Mouse (Mus musculus): ENCODE data around the gene Hoxa10. TPM values are rescaled to one million over a fixed set of nuclear protein-coding genes. Genes with fewer than 3 reads are reported as not detected.
A peak's percentile ranks its signal among the peaks of the same experiment; 100 is the strongest.

Hoxa10 gene
- total RNA-seq, 1 experiment: 0.80 TPM

DNA sequence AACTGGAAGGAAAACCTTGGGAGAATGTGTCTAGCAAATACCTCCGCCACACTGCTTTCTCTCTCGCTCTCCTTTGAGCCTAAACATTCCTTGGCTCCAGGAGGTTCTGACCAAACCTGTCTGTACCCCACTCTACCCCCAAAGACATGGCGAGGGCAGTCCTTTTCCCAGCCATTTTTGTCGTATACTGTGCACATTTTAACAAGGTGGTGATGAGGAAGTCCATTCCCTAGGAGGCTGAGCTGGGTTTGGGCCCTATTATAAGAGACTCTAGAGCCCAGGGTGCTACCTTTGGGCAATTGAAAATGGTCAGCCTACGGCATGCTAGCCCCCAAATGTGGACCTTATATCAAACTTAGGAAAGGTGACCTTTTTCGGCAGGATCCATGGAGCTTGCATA lies 4.8 kb downstream of the Hoxa10 start:
- no peak overlapping the region for H3K27ac ChIP-seq (ENCODE audit: insufficient read depth, low read depth, low read length, poor library complexity, severe bottlenecking)
- no peak overlapping the region for H3K9ac ChIP-seq (ENCODE audit: insufficient read depth, low read depth, low read length, poor library complexity, severe bottlenecking)

GRCm38 (mm10) chr6:52235267-52235666 lies 5.4 kb downstream of the Hoxa10 start:
- no peak for DNase-seq (ENCODE audit: low read depth, low spot score)
- H3K27ac ChIP-seq (ENCODE audit: insufficient read depth, low read depth, low read length, poor library complexity, severe bottlenecking): no peak overlapping the region
- H3K4me1 ChIP-seq (ENCODE audit: control insufficient read depth in 2 of 2, insufficient read depth in 2 of 2, low read length in 2 of 2, poor library complexity in 1 of 2): peaks cover 0 to 4% of the 10 kb centered on the region in 2 experiments; a peak in 1 of 4 replicates
- no peak overlapping the region for H3K9ac ChIP-seq (ENCODE audit: insufficient read depth, low read depth, low read length, poor library complexity, severe bottlenecking)
- H3K36me3 ChIP-seq (ENCODE audit: control insufficient read depth, insufficient read depth, low read length, poor library complexity, severe bottlenecking): no peaks in the 10 kb centered on the region
- H3K9me3 ChIP-seq (ENCODE audit: control insufficient read depth, insufficient read depth, low read depth, low read length): no peaks in the 10 kb centered on the region
- TF ChIP-seq CHD2 (IDR thresholded peaks at IDR 0.05; ENCODE audit: low read depth, low read length) (no peak), ZNF384 (IDR thresholded peaks at IDR 0.05; ENCODE audit: low read depth, low read length) (no peak), HCFC1 (IDR thresholded peaks at IDR 0.05; ENCODE audit: borderline replicate concordance, insufficient read depth, low read length) (no peak), ZC3H11A (IDR thresholded peaks at IDR 0.05; ENCODE audit: borderline replicate concordance, low read depth, low read length) (no peak), MAFK (IDR thresholded peaks at IDR 0.05; ENCODE audit: insufficient read depth, low read depth, low read length) (no peak)
- no peak overlapping the region for H3K4me3 ChIP-seq (ENCODE audit: insufficient read depth in 1 of 2, low read depth in 1 of 2, low read length in 2 of 2, poor library complexity in 1 of 2, severe bottlenecking in 1 of 2)
- in situ Hi-C loops (cut with MboI; ENCODE audit: low sequenced_read_pairs in 2 of 2, unreplicated experiment in 2 of 2): no loop called here

More for the DNA sequence above, 4.8 kb downstream of the Hoxa10 start:
- Histone ChIP-seq H3K4me1 (ENCODE audit: control insufficient read depth in 2 of 2, insufficient read depth in 2 of 2, low read length in 2 of 2, poor library complexity in 1 of 2) (peaks cover 0 to 4% of the 10 kb centered on the region in 2 experiments; a peak in 1 of 4 replicates), H3K4me3 (ENCODE audit: insufficient read depth in 1 of 2, low read depth in 1 of 2, low read length in 2 of 2, poor library complexity in 1 of 2, severe bottlenecking in 1 of 2) (no peak overlapping the region), H3K9me3 (ENCODE audit: control insufficient read depth, insufficient read depth, low read depth, low read length) (no peaks in the 10 kb centered on the region), H3K36me3 (ENCODE audit: control insufficient read depth, insufficient read depth, low read length, poor library complexity, severe bottlenecking) (no peaks in the 10 kb centered on the region)
- DNase-seq (ENCODE audit: low read depth, low spot score): no peak
- in situ Hi-C loops (cut with MboI; ENCODE audit: low sequenced_read_pairs in 2 of 2, unreplicated experiment in 2 of 2): no loop called here
- TF ChIP-seq ZC3H11A (IDR thresholded peaks at IDR 0.05; ENCODE audit: borderline replicate concordance, low read depth, low read length): no peak
- TF ChIP-seq MAFK (IDR thresholded peaks at IDR 0.05; ENCODE audit: insufficient read depth, low read depth, low read length): no peak
- TF ChIP-seq ZNF384 (IDR thresholded peaks at IDR 0.05; ENCODE audit: low read depth, low read length): no peak
- no peak for TF ChIP-seq CHD2 (IDR thresholded peaks at IDR 0.05; ENCODE audit: low read depth, low read length)
- TF ChIP-seq HCFC1 (IDR thresholded peaks at IDR 0.05; ENCODE audit: borderline replicate concordance, insufficient read depth, low read length): no peak

GRCm38 (mm10) chr6:52234428-52235140 lies 6.1 kb downstream of the Hoxa10 start:
- peaks cover 0 to 3% of the 10 kb centered on the region in 2 experiments; a peak in 1 of 4 replicates for H3K4me1 ChIP-seq (ENCODE audit: control insufficient read depth in 2 of 2, insufficient read depth in 2 of 2, low read length in 2 of 2, poor library complexity in 1 of 2)
- no peak overlapping the region for H3K27ac ChIP-seq (ENCODE audit: insufficient read depth, low read depth, low read length, poor library complexity, severe bottlenecking)
- no peak for DNase-seq (ENCODE audit: low read depth, low spot score)
- no peaks in the 10 kb centered on the region for H3K36me3 ChIP-seq (ENCODE audit: control insufficient read depth, insufficient read depth, low read length, poor library complexity, severe bottlenecking)
- in situ Hi-C loops (cut with MboI; ENCODE audit: low sequenced_read_pairs in 2 of 2, unreplicated experiment in 2 of 2): no loop called here
- H3K4me3 ChIP-seq (ENCODE audit: insufficient read depth in 1 of 2, low read depth in 1 of 2, low read length in 2 of 2, poor library complexity in 1 of 2, severe bottlenecking in 1 of 2): peak overlapping the region; percentile 6 to 28; a peak in 3 of 4 replicates
- no peak for TF ChIP-seq CHD2 (IDR thresholded peaks at IDR 0.05; ENCODE audit: low read depth, low read length)
- TF ChIP-seq ZNF384 (IDR thresholded peaks at IDR 0.05; ENCODE audit: low read depth, low read length): no peak
- no peak for TF ChIP-seq MAFK (IDR thresholded peaks at IDR 0.05; ENCODE audit: insufficient read depth, low read depth, low read length)
- TF ChIP-seq ZC3H11A (IDR thresholded peaks at IDR 0.05; ENCODE audit: borderline replicate concordance, low read depth, low read length): no peak
- no peak for TF ChIP-seq HCFC1 (IDR thresholded peaks at IDR 0.05; ENCODE audit: borderline replicate concordance, insufficient read depth, low read length)
- H3K9ac ChIP-seq (ENCODE audit: insufficient read depth, low read depth, low read length, poor library complexity, severe bottlenecking): no peak overlapping the region
- no peaks in the 10 kb centered on the region for H3K9me3 ChIP-seq (ENCODE audit: control insufficient read depth, insufficient read depth, low read depth, low read length)

DNA sequence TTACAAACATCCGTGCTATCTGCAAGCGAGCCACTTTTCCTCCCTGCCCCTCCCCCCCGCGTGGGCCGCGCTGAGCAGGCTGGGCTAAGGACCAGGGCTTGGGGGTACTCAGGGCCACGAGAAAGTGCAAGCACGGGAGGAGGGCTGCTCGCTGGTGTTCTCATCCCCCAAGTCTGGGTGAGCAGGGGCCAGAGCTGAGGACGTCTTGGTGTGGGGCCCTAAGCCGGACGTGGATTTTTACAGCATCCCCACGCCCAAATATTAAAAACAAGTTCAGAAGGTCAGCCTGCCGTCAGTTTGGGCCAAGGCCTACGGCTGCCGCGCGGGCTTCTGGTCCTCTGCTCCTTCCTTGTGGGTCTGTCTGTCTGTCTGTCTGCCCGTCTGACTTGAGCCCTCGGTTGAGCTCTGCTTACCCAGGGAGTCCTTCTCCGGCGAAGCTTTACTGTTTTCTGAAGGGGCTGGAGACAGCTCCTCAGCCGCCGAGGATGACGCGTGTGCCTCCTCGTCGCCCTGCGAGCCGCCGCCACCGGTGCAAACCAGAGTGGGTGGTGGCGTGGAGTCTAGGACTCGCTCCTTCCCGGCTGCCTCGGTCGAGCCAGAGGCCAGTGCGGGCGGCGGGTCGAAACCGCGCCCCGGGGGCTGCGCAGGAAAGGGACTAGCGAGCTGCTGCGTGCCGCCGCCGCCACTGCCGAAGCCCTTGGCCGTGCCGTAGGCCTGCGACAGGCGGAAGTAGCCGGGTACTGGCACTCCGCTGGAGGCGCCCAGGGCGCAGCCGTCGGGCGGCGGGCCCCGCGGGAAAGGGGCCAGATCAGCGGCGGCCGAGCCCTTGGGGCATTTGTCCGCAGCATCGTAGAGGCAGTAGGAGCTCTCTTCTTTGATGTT lies 6.9 kb downstream of the Hoxa10 start:
- TF ChIP-seq CHD2 (IDR thresholded peaks at IDR 0.05; ENCODE audit: low read depth, low read length): no peak
- no peak for TF ChIP-seq MAFK (IDR thresholded peaks at IDR 0.05; ENCODE audit: insufficient read depth, low read depth, low read length)
- no peak for TF ChIP-seq ZC3H11A (IDR thresholded peaks at IDR 0.05; ENCODE audit: borderline replicate concordance, low read depth, low read length)
- no peak for TF ChIP-seq ZNF384 (IDR thresholded peaks at IDR 0.05; ENCODE audit: low read depth, low read length)
- TF ChIP-seq HCFC1 (IDR thresholded peaks at IDR 0.05; ENCODE audit: borderline replicate concordance, insufficient read depth, low read length): no peak
- Histone ChIP-seq H3K9me3 (ENCODE audit: control insufficient read depth, insufficient read depth, low read depth, low read length) (no peaks in the 10 kb centered on the region), H3K36me3 (ENCODE audit: control insufficient read depth, insufficient read depth, low read length, poor library complexity, severe bottlenecking) (no peaks in the 10 kb centered on the region), H3K9ac (ENCODE audit: insufficient read depth, low read depth, low read length, poor library complexity, severe bottlenecking) (no peak overlapping the region), H3K4me1 (ENCODE audit: control insufficient read depth in 2 of 2, insufficient read depth in 2 of 2, low read length in 2 of 2, poor library complexity in 1 of 2) (peaks cover 0 to 5% of the 10 kb centered on the region in 2 experiments; a peak in 1 of 4 replicates), H3K27ac (ENCODE audit: insufficient read depth, low read depth, low read length, poor library complexity, severe bottlenecking) (no peak overlapping the region), H3K4me3 (ENCODE audit: insufficient read depth in 1 of 2, low read depth in 1 of 2, low read length in 2 of 2, poor library complexity in 1 of 2, severe bottlenecking in 1 of 2) (peak overlapping the region; percentile 6 to 28; a peak in 2 of 4 replicates)
- no peak for DNase-seq (ENCODE audit: low read depth, low spot score)
- in situ Hi-C loops (cut with MboI; ENCODE audit: low sequenced_read_pairs in 2 of 2, unreplicated experiment in 2 of 2): no loop called here
